Mouse (Mus musculus): ENCODE measurements around the gene Mras. TPM values are rescaled to one million over a fixed set of nuclear protein-coding genes. Genes with fewer than 3 reads are reported as not detected.

Gene Mras
- polyA plus RNA-seq, 1 experiment from 2014 or later: 4.8 TPM

GRCm38 (mm10) chr9:99411785-99412184 lies 25.4 kb downstream of the Mras start:
- Histone ChIP-seq H3K4me1 (replicated peaks; ENCODE audit: control insufficient read depth, insufficient read depth, low read length) (peaks cover 4% of the 10 kb centered on the region; the same call in 1 of the 2 replicates), H3K9ac (ENCODE audit: low read depth, low read length) (no peak overlapping the region), H3K9me3 (ENCODE audit: control insufficient read depth, low read length) (no peaks in the 10 kb centered on the region), H3K27me3 (replicated peaks; ENCODE audit: control insufficient read depth, insufficient read depth, low read length) (no peaks in the 10 kb centered on the region), H3K4me2 (no peak overlapping the region), H3K27ac (ENCODE audit: low read depth, low read length) (no peak overlapping the region), H3K36me3 (ENCODE audit: control insufficient read depth, insufficient read depth, low read length) (no peaks in the 10 kb centered on the region), H3K4me3 (ENCODE audit: low read depth, low read length) (no peak overlapping the region)
- WGBS: 66% methylated on average over 4 of the region's 4 CpGs
- ATAC-seq (replicated peaks; ENCODE audit: low FRiP score): no peak
- no peak for DNase-seq (ENCODE audit: low spot score)

GRCm38 (mm10) chr9:99411093-99411492 lies 26.1 kb downstream of the Mras start:
- no peak overlapping the region for H3K27ac ChIP-seq (ENCODE audit: low read depth, low read length)
- no peaks in the 10 kb centered on the region; the same call in 1 of the 2 replicates for H3K4me1 ChIP-seq (replicated peaks; ENCODE audit: control insufficient read depth, insufficient read depth, low read length)
- no peak overlapping the region for H3K4me3 ChIP-seq (ENCODE audit: low read depth, low read length)
- no peaks in the 10 kb centered on the region for H3K36me3 ChIP-seq (ENCODE audit: control insufficient read depth, insufficient read depth, low read length)
- WGBS: 86% methylated on average over 5 of the region's 5 CpGs
- no peaks in the 10 kb centered on the region for H3K9me3 ChIP-seq (ENCODE audit: control insufficient read depth, low read length)
- H3K9ac ChIP-seq (ENCODE audit: low read depth, low read length): no peak overlapping the region
- no peaks in the 10 kb centered on the region for H3K27me3 ChIP-seq (replicated peaks; ENCODE audit: control insufficient read depth, insufficient read depth, low read length)
- no peak overlapping the region for H3K4me2 ChIP-seq
- no peak for DNase-seq (ENCODE audit: low spot score)
- no peak for ATAC-seq (replicated peaks; ENCODE audit: low FRiP score)

GRCm38 (mm10) chr9:99409280-99409679 lies 27.9 kb downstream of the Mras start:
- no peaks in the 10 kb centered on the region; the same call in 1 of the 2 replicates for H3K4me1 ChIP-seq (replicated peaks; ENCODE audit: control insufficient read depth, insufficient read depth, low read length)
- no peak overlapping the region for H3K4me2 ChIP-seq
- no peaks in the 10 kb centered on the region for H3K9me3 ChIP-seq (ENCODE audit: control insufficient read depth, low read length)
- H3K27ac ChIP-seq (ENCODE audit: low read depth, low read length): no peak overlapping the region
- H3K4me3 ChIP-seq (ENCODE audit: low read depth, low read length): no peak overlapping the region
- ATAC-seq (replicated peaks; ENCODE audit: low FRiP score): no peak
- H3K36me3 ChIP-seq (ENCODE audit: control insufficient read depth, insufficient read depth, low read length): no peaks in the 10 kb centered on the region
- WGBS: 60% methylated on average over 3 of the region's 3 CpGs
- no peaks in the 10 kb centered on the region for H3K27me3 ChIP-seq (replicated peaks; ENCODE audit: control insufficient read depth, insufficient read depth, low read length)
- no peak for DNase-seq (ENCODE audit: low spot score)
- no peak overlapping the region for H3K9ac ChIP-seq (ENCODE audit: low read depth, low read length)

GRCm38 (mm10) chr9:99401288-99401974 lies 35.8 kb downstream of the Mras start:
- Histone ChIP-seq H3K27me3 (replicated peaks; ENCODE audit: control insufficient read depth, insufficient read depth, low read length) (no peaks in the 10 kb centered on the region), H3K9ac (ENCODE audit: low read depth, low read length) (no peak overlapping the region), H3K4me1 (replicated peaks; ENCODE audit: control insufficient read depth, insufficient read depth, low read length) (no peaks in the 10 kb centered on the region), H3K4me2 (no peak overlapping the region), H3K36me3 (ENCODE audit: control insufficient read depth, insufficient read depth, low read length) (no peaks in the 10 kb centered on the region), H3K27ac (ENCODE audit: low read depth, low read length) (no peak overlapping the region), H3K4me3 (ENCODE audit: low read depth, low read length) (no peak overlapping the region), H3K9me3 (ENCODE audit: control insufficient read depth, low read length) (no peaks in the 10 kb centered on the region)
- DNase-seq (ENCODE audit: low spot score): no peak
- no peak for ATAC-seq (replicated peaks; ENCODE audit: low FRiP score)
- WGBS: 74% methylated on average over 9 of the region's 9 CpGs

GRCm38 (mm10) chr9:99400781-99401180 lies 36.4 kb downstream of the Mras start:
- no peak for ATAC-seq (replicated peaks; ENCODE audit: low FRiP score)
- Histone ChIP-seq H3K36me3 (ENCODE audit: control insufficient read depth, insufficient read depth, low read length) (no peaks in the 10 kb centered on the region), H3K27me3 (replicated peaks; ENCODE audit: control insufficient read depth, insufficient read depth, low read length) (no peaks in the 10 kb centered on the region), H3K27ac (ENCODE audit: low read depth, low read length) (no peak overlapping the region), H3K4me2 (no peak overlapping the region), H3K9ac (ENCODE audit: low read depth, low read length) (no peak overlapping the region), H3K4me3 (ENCODE audit: low read depth, low read length) (no peak overlapping the region), H3K9me3 (ENCODE audit: control insufficient read depth, low read length) (no peaks in the 10 kb centered on the region), H3K4me1 (replicated peaks; ENCODE audit: control insufficient read depth, insufficient read depth, low read length) (no peaks in the 10 kb centered on the region)
- 67% methylated on average over 6 of the region's 6 CpGs for WGBS
- DNase-seq (ENCODE audit: low spot score): no peak

GRCm38 (mm10) chr9:99397056-99397815 lies 39.9 kb downstream of the Mras start:
- Histone ChIP-seq H3K27ac (ENCODE audit: low read depth, low read length) (no peak overlapping the region), H3K9me3 (ENCODE audit: control insufficient read depth, low read length) (no peaks in the 10 kb centered on the region), H3K4me3 (ENCODE audit: low read depth, low read length) (no peak overlapping the region), H3K27me3 (replicated peaks; ENCODE audit: control insufficient read depth, insufficient read depth, low read length) (no peaks in the 10 kb centered on the region), H3K9ac (ENCODE audit: low read depth, low read length) (no peak overlapping the region), H3K4me2 (no peak overlapping the region), H3K36me3 (ENCODE audit: control insufficient read depth, insufficient read depth, low read length) (no peaks in the 10 kb centered on the region), H3K4me1 (replicated peaks; ENCODE audit: control insufficient read depth, insufficient read depth, low read length) (no peaks in the 10 kb centered on the region; the same call in 1 of the 2 replicates)
- DNase-seq (ENCODE audit: low spot score) (no peak), ATAC-seq (replicated peaks; ENCODE audit: low FRiP score) (no peak)
- 79% methylated on average over 13 of the region's 13 CpGs for WGBS

GRCm38 (mm10) chr9:99394366-99394765 lies 42.8 kb downstream of the Mras start:
- H3K4me2 ChIP-seq: no peak overlapping the region
- no peaks in the 10 kb centered on the region; the same call in 1 of the 2 replicates for H3K4me1 ChIP-seq (replicated peaks; ENCODE audit: control insufficient read depth, insufficient read depth, low read length)
- ATAC-seq (replicated peaks; ENCODE audit: low FRiP score): no peak
- H3K9me3 ChIP-seq (ENCODE audit: control insufficient read depth, low read length): no peaks in the 10 kb centered on the region
- H3K4me3 ChIP-seq (ENCODE audit: low read depth, low read length): no peak overlapping the region
- H3K9ac ChIP-seq (ENCODE audit: low read depth, low read length): no peak overlapping the region
- H3K36me3 ChIP-seq (ENCODE audit: control insufficient read depth, insufficient read depth, low read length): no peaks in the 10 kb centered on the region
- 81% methylated on average over 11 of the region's 11 CpGs for WGBS
- no peak overlapping the region for H3K27ac ChIP-seq (ENCODE audit: low read depth, low read length)
- no peak for DNase-seq (ENCODE audit: low spot score)
- no peaks in the 10 kb centered on the region for H3K27me3 ChIP-seq (replicated peaks; ENCODE audit: control insufficient read depth, insufficient read depth, low read length)

GRCm38 (mm10) chr9:99393146-99393545 lies 44.0 kb downstream of the Mras start:
- Histone ChIP-seq H3K9ac (ENCODE audit: low read depth, low read length) (no peak overlapping the region), H3K9me3 (ENCODE audit: control insufficient read depth, low read length) (no peaks in the 10 kb centered on the region), H3K4me1 (replicated peaks; ENCODE audit: control insufficient read depth, insufficient read depth, low read length) (no peaks in the 10 kb centered on the region; the same call in 1 of the 2 replicates), H3K27ac (ENCODE audit: low read depth, low read length) (no peak overlapping the region), H3K36me3 (ENCODE audit: control insufficient read depth, insufficient read depth, low read length) (no peaks in the 10 kb centered on the region), H3K27me3 (replicated peaks; ENCODE audit: control insufficient read depth, insufficient read depth, low read length) (no peaks in the 10 kb centered on the region), H3K4me2 (no peak overlapping the region), H3K4me3 (ENCODE audit: low read depth, low read length) (no peak overlapping the region)
- WGBS: 88% methylated on average over 8 of the region's 8 CpGs
- no peak for ATAC-seq (replicated peaks; ENCODE audit: low FRiP score)
- DNase-seq (ENCODE audit: low spot score): no peak

Measured in liver, embryonic 11.5 days (tissue).